Mouse (Mus musculus) embryonic fibroblast, embryonic 13.5 days (primary cell): ENCODE data around the gene Ppp1r11. TPM values are rescaled to one million over a fixed set of nuclear protein-coding genes. Genes with fewer than 3 reads are reported as not detected.

ENCODE experiments used
- H3K27ac ChIP-seq: 2 replicates; pipeline ENCODE4 v1.5.1; 2012; ENCODE audit warnings: low read length, control low read depth, inconsistent platforms; ENCODE audit not compliant: insufficient read depth
- H3K4me1 ChIP-seq: 2 replicates; pipeline ENCODE4 v1.6.1; 2011; ENCODE audit warnings: low read length; ENCODE audit not compliant: control insufficient read depth, insufficient read depth
- H3K4me3 ChIP-seq: 2 replicates; pipeline ENCODE4 v1.5.1; 2011; ENCODE audit warnings: mild to moderate bottlenecking, control low read depth, low read length; ENCODE audit not compliant: insufficient read depth
- CTCF ChIP-seq: IDR thresholded peaks from 2 replicates; pipeline ENCODE4 v1.5.1; 2011; ENCODE audit warnings: mild to moderate bottlenecking, control low read depth, low read length, moderate library complexity, borderline replicate concordance; ENCODE audit not compliant: insufficient read depth
- POLR2A ChIP-seq: IDR thresholded peaks from 2 replicates; pipeline ENCODE4 v1.6.1; 2011; ENCODE audit warnings: low read depth, mild to moderate bottlenecking, control low read depth, low read length, moderate library complexity
- polyA plus RNA-seq: library from polyadenylated mRNA; stranded (reverse); fragments of >200 nt; gene quantifications from 2 replicates; pipeline ENCODE4 v1.2.4, GENCODE M21; 2011; ENCODE audit warnings: low read depth; ENCODE audit not compliant: missing spikeins, insufficient read length

Gene Ppp1r11
- polyA plus RNA-seq, 1 experiment, result 60.4 TPM

GRCm38 (mm10) chr17:36943691-36944090 lies 7.8 kb downstream of the Ppp1r11 start:
- H3K4me1 ChIP-seq, result 0 out of 2 replicates have a peak, but pooled peaks cover 4% of the 10 kb centered on the region
- H3K4me3 ChIP-seq, result no peak overlapping the region
- H3K27ac ChIP-seq, result no peak overlapping the region
- TF ChIP-seq POLR2A, result no peak
- no peak for TF ChIP-seq CTCF

- 0 out of 2 replicates have a peak, but pooled peaks cover 4% of the 10 kb centered on the region for H3K4me1 ChIP-seq
- peak within 1 kb of the TSS; percentile 9; the same call in 1 of the 2 replicates for H3K4me3 ChIP-seq
- no peak within 1 kb of the TSS for H3K27ac ChIP-seq
- no peak for TF ChIP-seq POLR2A
- no peak for TF ChIP-seq CTCF
Measured at GRCm38 (mm10) chr17:36942791-36943471, 8.6 kb downstream of the Ppp1r11 start, which contains the start of gene Rnf39. TSS of gene Rnf39 (plus strand) at chr17:36942918.

GRCm38 (mm10) chr17:36942391-36942790 lies 9.2 kb downstream of the Ppp1r11 start:
- TF ChIP-seq CTCF (no peak), POLR2A (no peak)
- Histone ChIP-seq H3K4me3 (peak overlapping the region; percentile 9; the same call in 1 of the 2 replicates), H3K27ac (no peak overlapping the region), H3K4me1 (0 out of 2 replicates have a peak, but pooled peaks cover 4% of the 10 kb centered on the region)

DNA sequence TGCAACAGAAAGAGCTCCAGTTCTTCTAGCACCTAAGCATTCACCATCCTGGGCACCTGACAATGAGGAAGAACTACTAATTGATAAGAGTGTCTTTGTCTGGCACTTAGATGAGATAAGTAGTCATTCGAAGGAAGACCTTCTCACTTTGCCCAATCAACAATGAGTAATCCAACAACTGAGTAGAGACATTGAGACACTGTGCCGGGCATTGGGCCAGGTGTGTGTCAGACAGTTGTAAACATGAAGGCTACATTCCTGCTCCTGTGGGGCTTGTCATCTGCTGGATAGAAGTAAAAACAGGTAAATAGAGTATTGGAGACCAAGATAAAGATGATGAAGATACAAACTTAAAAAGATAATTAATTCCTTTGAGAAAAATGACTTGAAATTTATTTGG lies 13.5 kb downstream of the Ppp1r11 start:
- TF ChIP-seq POLR2A (no peak), CTCF (no peak)
- H3K4me1 ChIP-seq, result 0 out of 2 replicates have a peak, but pooled peaks cover 4% of the 10 kb centered on the region
- H3K27ac ChIP-seq, result no peak overlapping the region
- no peak overlapping the region for H3K4me3 ChIP-seq

DNA sequence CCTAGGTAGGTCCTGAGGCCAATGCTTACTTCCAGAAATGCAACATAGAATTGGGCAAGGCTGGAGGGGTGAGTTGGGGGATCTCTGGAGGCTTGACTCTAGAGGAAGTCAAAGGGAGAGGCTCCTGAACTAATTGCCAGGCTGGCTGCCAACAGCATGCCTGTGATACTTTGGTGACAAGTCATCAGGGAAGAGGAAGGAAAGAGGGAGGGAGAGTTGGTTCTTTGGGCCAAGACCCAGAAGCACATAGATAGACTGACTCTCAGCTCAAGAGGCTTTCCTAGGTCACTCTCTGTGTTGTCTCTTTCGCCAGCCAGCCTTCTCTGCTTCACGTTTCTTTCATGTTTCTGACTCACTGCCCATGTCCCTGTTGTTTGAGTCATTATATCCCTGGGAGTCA lies 19.7 kb downstream of the Ppp1r11 start:
- H3K4me1 ChIP-seq, result peaks cover 12% of the 10 kb centered on the region
- no peak overlapping the region for H3K4me3 ChIP-seq
- TF ChIP-seq CTCF, result no peak
- no peak for TF ChIP-seq POLR2A
- H3K27ac ChIP-seq, result peak overlapping the region; percentile 63

DNA sequence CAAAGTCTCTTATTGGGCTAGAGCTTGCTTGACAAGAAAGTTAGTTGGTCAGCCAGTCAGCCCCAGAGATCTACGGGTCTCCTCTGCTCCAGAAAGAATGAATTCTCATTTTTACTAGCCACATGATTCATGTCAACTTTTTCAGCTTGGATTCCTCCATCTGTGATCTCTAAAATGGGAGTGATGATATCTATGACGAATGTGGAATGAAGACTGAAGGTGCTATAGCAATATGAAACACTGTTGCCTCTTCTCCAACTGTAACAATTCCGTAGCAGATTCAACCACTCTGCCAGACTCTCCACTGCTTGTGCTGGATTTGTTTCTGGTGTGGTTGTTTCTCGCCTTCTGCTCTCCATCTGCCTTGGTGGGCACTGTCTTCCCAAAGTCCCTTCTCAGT lies 20.4 kb downstream of the Ppp1r11 start:
- no peak overlapping the region for H3K4me3 ChIP-seq
- H3K27ac ChIP-seq, result peak overlapping the region; percentile 11; the same call in 1 of the 2 replicates
- TF ChIP-seq CTCF (no peak), POLR2A (no peak)
- H3K4me1 ChIP-seq, result peaks cover 12% of the 10 kb centered on the region

DNA sequence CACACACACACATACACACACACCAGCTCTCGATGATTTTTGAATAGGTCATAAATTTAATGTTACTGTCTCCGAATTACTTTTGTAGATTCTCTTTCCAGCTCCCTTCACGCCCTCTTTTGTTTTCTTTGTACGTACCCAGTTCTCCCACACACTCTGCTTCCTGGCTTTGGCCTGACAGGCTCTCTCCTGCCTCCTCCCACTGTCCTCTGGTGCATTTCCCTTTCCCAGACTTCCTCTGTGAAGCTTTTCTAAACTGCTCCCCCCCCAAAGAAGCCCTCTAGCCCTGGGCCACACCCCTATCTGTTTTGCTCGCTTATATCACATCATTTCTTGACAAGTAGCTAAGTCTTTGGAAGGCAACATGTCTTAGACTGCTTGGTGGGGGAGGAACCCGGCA lies 21.3 kb downstream of the Ppp1r11 start:
- Histone ChIP-seq H3K4me1 (peaks cover 12% of the 10 kb centered on the region), H3K27ac (no peak overlapping the region), H3K4me3 (no peak overlapping the region)
- TF ChIP-seq POLR2A (no peak), CTCF (no peak)

GRCm38 (mm10) chr17:36929236-36929932 lies 22.2 kb downstream of the Ppp1r11 start:
- TF ChIP-seq POLR2A (no peak), CTCF (no peak)
- Histone ChIP-seq H3K4me1 (peaks cover 12% of the 10 kb centered on the region), H3K27ac (no peak overlapping the region), H3K4me3 (no peak overlapping the region)

- no peak overlapping the region for H3K27ac ChIP-seq
- no peak overlapping the region for H3K4me3 ChIP-seq
- H3K4me1 ChIP-seq, result peaks cover 12% of the 10 kb centered on the region
- TF ChIP-seq POLR2A, result no peak
- TF ChIP-seq CTCF, result no peak
Measured at GRCm38 (mm10) chr17:36927496-36928120, 23.9 kb downstream of the Ppp1r11 start.

GRCm38 (mm10) chr17:36923491-36923890 lies 28.1 kb downstream of the Ppp1r11 start:
- Histone ChIP-seq H3K4me3 (no peak overlapping the region), H3K4me1 (no peaks in the 10 kb centered on the region), H3K27ac (no peak overlapping the region)
- TF ChIP-seq POLR2A (no peak), CTCF (no peak)

DNA sequence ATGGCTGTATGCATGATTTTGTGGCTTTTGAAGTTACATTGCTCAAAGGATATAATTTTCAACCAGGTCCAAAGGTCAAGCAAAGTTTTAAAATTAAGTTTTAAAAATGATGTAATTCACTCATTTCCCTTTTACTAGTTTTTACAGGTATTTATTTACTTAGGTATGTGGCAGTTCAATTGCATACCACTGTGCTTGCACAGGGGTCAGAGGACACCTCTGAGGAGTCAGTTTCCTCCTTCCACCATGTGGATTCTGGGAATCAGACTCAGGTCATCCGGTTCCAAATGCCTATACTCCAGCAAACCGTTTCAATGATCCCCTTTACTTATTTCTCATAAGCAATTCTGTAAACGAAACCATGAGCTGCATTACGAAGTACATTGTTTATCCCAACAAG lies 28.8 kb downstream of the Ppp1r11 start:
- no peak overlapping the region for H3K4me3 ChIP-seq
- no peaks in the 10 kb centered on the region for H3K4me1 ChIP-seq
- TF ChIP-seq POLR2A, result no peak
- no peak for TF ChIP-seq CTCF
- no peak overlapping the region for H3K27ac ChIP-seq
